Mouse (Mus musculus) neural tube, embryonic 10.5 days (tissue): ENCODE measurements around the gene Mast3.

Experiments
- DNase-seq: peaks from one replicate; pipeline ENCODE4 v3.0.0-alpha.2; 2017; ENCODE audit warnings: low spot score; ENCODE audit errors: extremely low spot score

Gene Mast3

GRCm38 (mm10) chr8:70762118-70762517 is 42.7 kb downstream of the Mast3 start:
- DNase-seq = no peak

- DNase-seq = peak; percentile 91
Measured at GRCm38 (mm10) chr8:70760775-70761406, 44.0 kb downstream of the Mast3 start, which contains the start of gene Mpv17l2. Gene Mpv17l2, minus strand, starts transcription at chr8:70760946.

- DNase-seq = peak; percentile 48
Measured at GRCm38 (mm10) chr8:70760350-70760749, 44.5 kb downstream of the Mast3 start.

GRCm38 (mm10) chr8:70758616-70759561 is 46.0 kb downstream of the Mast3 start:
- no peak for DNase-seq

GRCm38 (mm10) chr8:70758308-70758615 is 46.6 kb downstream of the Mast3 start:
- no peak for DNase-seq

GRCm38 (mm10) chr8:70757523-70758307 is 47.1 kb downstream of the Mast3 start:
- DNase-seq = no peak

- no peak for DNase-seq
Measured at GRCm38 (mm10) chr8:70756476-70757040, 48.3 kb downstream of the Mast3 start.

- DNase-seq = no peak
Measured at GRCm38 (mm10) chr8:70755661-70756475, 49.0 kb downstream of the Mast3 start.

GRCm38 (mm10) chr8:70754871-70755660 is 49.8 kb downstream of the Mast3 start:
- DNase-seq = no peak

- DNase-seq = peak; percentile 92
Measured at GRCm38 (mm10) chr8:70754043-70754870, 50.6 kb downstream of the Mast3 start, which contains the start of gene Rab3a. Gene Rab3a, plus strand, starts transcription at chr8:70754679.

- no peak for DNase-seq
Measured at GRCm38 (mm10) chr8:70753151-70753550, 51.7 kb downstream of the Mast3 start.

GRCm38 (mm10) chr8:70752000-70752764 is 52.7 kb downstream of the Mast3 start:
- peak; percentile 75 for DNase-seq

GRCm38 (mm10) chr8:70750128-70750680 is 54.6 kb downstream of the Mast3 start:
- DNase-seq = no peak

GRCm38 (mm10) chr8:70749097-70749674 is 55.7 kb downstream of the Mast3 start:
- DNase-seq = no peak

GRCm38 (mm10) chr8:70748246-70749096 is 56.4 kb downstream of the Mast3 start:
- DNase-seq = no peak

GRCm38 (mm10) chr8:70747211-70747890 is 57.5 kb downstream of the Mast3 start:
- DNase-seq = no peak
